Mouse (Mus musculus) CH12.LX (cell line): ENCODE data around the gene Atg4b.

ENCODE experiments used
- CTCF ChIP-seq, 2 experiments: IDR thresholded peaks in 1 of 2; conservative IDR thresholded peaks in 1 of 2; 2 replicates each; pipeline ENCODE4 v1.5.1; 2011 to 2012; ENCODE audit warnings: low read depth in 2 of 2, low read length in 2 of 2, improper control_type of control experiment in 1 of 2, inconsistent platforms in 1 of 2, mild to moderate bottlenecking in 1 of 2, moderate library complexity in 1 of 2
- GABPA ChIP-seq: IDR thresholded peaks from 2 replicates; pipeline ENCODE4 v1.6.1; 2012; ENCODE audit warnings: low read depth, low read length, improper control_type of control experiment, inconsistent platforms; ENCODE audit not compliant: insufficient replicate concordance
- POLR2AphosphoS2 ChIP-seq: IDR thresholded peaks from 2 replicates; pipeline ENCODE4 v1.6.1; 2011; ENCODE audit warnings: low read depth, low read length, improper control_type of control experiment
- ZC3H11A ChIP-seq: IDR thresholded peaks from 2 replicates; pipeline ENCODE4 v1.6.1; 2012; ENCODE audit warnings: low read depth, mild to moderate bottlenecking, inconsistent platforms, low read length, improper control_type of control experiment

DNA sequence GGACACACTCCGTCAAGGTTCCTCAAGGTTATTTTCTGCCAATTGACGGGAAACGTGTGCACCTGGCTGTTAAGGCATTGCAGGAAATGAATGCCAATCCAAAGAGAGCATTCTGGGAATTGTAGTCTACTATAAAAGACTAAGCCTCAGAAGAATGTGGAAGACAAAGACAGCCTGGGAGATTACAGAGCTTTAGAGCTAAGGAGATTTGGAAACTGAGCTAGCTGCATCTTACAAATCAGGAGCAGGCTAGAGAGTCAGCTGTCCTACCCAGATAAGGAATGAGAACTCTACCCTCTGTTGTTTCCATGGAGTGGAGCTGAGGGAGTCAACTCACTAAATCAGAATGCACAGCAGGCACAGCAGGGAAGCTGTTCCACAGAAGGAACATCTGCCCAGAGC lies 19.4 kb upstream of the Atg4b start:
- TF ChIP-seq POLR2AphosphoS2 (no peak), GABPA (no peak), CTCF (conservative IDR thresholded peaks at IDR 0.05 in 1 of 2, IDR thresholded peaks at IDR 0.05 in 1 of 2; ENCODE audit: low read depth in 2 of 2, low read length in 2 of 2) (no peak), ZC3H11A (no peak)
